Mouse (Mus musculus) liver, adult 2 months (tissue): ENCODE data around the gene Vta1. TPM values are rescaled to one million over a fixed set of nuclear protein-coding genes. Genes with fewer than 3 reads are reported as not detected.

Experiments
- DNase-seq: peaks from one replicate; pipeline ENCODE4 v3.0.0-alpha.2; 2011; ENCODE audit warnings: low read depth, low spot score; ENCODE audit errors: extremely low read depth
- H3K27ac ChIP-seq: fragments of 200-500 bp; replicated peaks from 2 replicates; pipeline ENCODE4 v1.5.1; 2012; ENCODE audit warnings: low read depth, mild to moderate bottlenecking, control low read depth, inconsistent platforms, low read length; ENCODE audit not compliant: insufficient read depth
- H3K27me3 ChIP-seq: fragments of 200-500 bp; 2 replicates; pipeline ENCODE4 v1.6.1; 2012; ENCODE audit warnings: mild to moderate bottlenecking, moderate library complexity, low read length, inconsistent platforms; ENCODE audit not compliant: control insufficient read depth, insufficient read depth
- H3K36me3 ChIP-seq: fragments of 200-500 bp; 2 replicates; pipeline ENCODE4 v1.6.1; 2012; ENCODE audit warnings: low read length, inconsistent platforms; ENCODE audit not compliant: control insufficient read depth, insufficient read depth
- H3K4me1 ChIP-seq: fragments of 200-500 bp; 2 replicates; pipeline ENCODE4 v1.6.1; 2011; ENCODE audit warnings: low read length; ENCODE audit not compliant: control insufficient read depth, insufficient read depth
- H3K4me3 ChIP-seq: fragments of 200-500 bp; 2 replicates; pipeline ENCODE4 v1.5.1; 2011; ENCODE audit warnings: low read depth, mild to moderate bottlenecking, control low read depth, low read length, moderate library complexity; ENCODE audit not compliant: insufficient read depth
- H3K79me2 ChIP-seq: fragments of 200-500 bp; 2 replicates; pipeline ENCODE4 v1.6.1; 2012; ENCODE audit warnings: inconsistent platforms, mild to moderate bottlenecking, low read length, moderate library complexity; ENCODE audit not compliant: control insufficient read depth, insufficient read depth
- H3K9ac ChIP-seq: fragments of 200-500 bp; 2 replicates; pipeline ENCODE4 v1.6.1; 2012; ENCODE audit warnings: low read depth, mild to moderate bottlenecking, control low read depth, inconsistent platforms, low read length
- CTCF ChIP-seq: fragments of 200-500 bp; IDR thresholded peaks from 2 replicates; pipeline ENCODE4 v1.5.1; 2011; ENCODE audit warnings: low read depth, low read length, control low read depth
- POLR2A ChIP-seq: fragments of 200-500 bp; IDR thresholded peaks from 2 replicates; pipeline ENCODE4 v1.6.1; 2011; ENCODE audit warnings: low read length, control low read depth; ENCODE audit not compliant: insufficient read depth; ENCODE audit errors: extremely low read depth
- WGBS: fragments of 180-500 bp; shearing (Covaris S2); methylation state at CpG from one replicate; pipeline ENCODE4 v1.1.7; 2018; 5-methylcytosine and 5-hydroxymethylcytosine counted together
- polyA plus RNA-seq: library from polyadenylated mRNA; depleted of rRNA; stranded (reverse); fragments of >200 nt; gene quantifications from 2 replicates; pipeline ENCODE4 v1.2.3, GENCODE M21; 2012; rRNA removed
- total RNA-seq: library from RNA; depleted of rRNA; stranded (reverse); fragments of >200 nt; gene quantifications from 2 replicates; pipeline ENCODE4 v1.2.3, GENCODE M21; 2014; rRNA removed

Gene Vta1
- total and polyA plus RNA-seq, 2 experiments: 17.1 to 47.5 TPM

DNA sequence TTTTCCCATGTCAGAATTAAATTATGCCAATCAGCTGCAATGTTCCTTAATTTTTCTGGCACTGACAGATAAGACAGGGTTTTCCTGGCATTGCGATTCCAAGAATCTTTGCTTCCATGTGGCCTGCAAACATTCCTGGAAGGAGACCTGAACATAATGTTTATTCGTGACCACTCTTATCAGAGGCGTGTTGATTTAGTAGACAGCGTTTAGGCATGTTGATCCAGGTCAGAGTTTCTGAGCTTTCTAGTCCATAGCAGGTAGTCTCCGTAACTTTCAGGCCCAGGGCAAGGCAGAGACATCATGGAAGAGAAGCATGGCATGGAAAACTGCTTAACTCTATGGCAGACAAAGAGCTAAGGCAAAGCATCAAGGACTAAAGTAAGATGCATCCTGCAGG, 97.8 kb downstream of the Vta1 start:
- no peak overlapping the region for H3K4me3 ChIP-seq
- no peaks in the 10 kb centered on the region for H3K4me1 ChIP-seq
- DNase-seq: no peak
- no peaks in the 10 kb centered on the region for H3K79me2 ChIP-seq
- no peak overlapping the region for H3K9ac ChIP-seq
- H3K27me3 ChIP-seq: no peaks in the 10 kb centered on the region
- 42% methylated on average over 5 of the region's 5 CpGs for WGBS
- TF ChIP-seq CTCF (no peak), POLR2A (no peak)
- H3K27ac ChIP-seq: no peak overlapping the region
- no peaks in the 10 kb centered on the region for H3K36me3 ChIP-seq

Other genes starting within 250 kb of the Vta1 start
- 1.4 and 1.9 TPM in 2 replicates for gene Adgrg6, start 159.9 kb downstream of the Vta1 start, total RNA-seq
- gene Adgrg6, start 159.9 kb downstream of the Vta1 start, polyA plus RNA-seq: 0.31 and 0.44 TPM in 2 replicates
- gene Nmbr, start within 50 bp of the Vta1 start, total RNA-seq: 0.18 TPM in 1 of 2 replicates, not detected in the other
- not detected in 2 replicates for gene Nmbr, start within 50 bp of the Vta1 start, polyA plus RNA-seq
- not detected in 2 replicates for gene Gje1, start 12.7 kb upstream of the Vta1 start, total RNA-seq
- gene Gje1, start 12.7 kb upstream of the Vta1 start, polyA plus RNA-seq: not detected in 2 replicates